Mouse (Mus musculus) bone marrow, adult 2 months (tissue): Measurements from ENCODE around the gene Rap2b.

Experiments
- CTCF ChIP-seq: fragments of 200-500 bp; IDR thresholded peaks from 2 replicates; pipeline ENCODE4 v1.5.1; 2011; ENCODE audit warnings: low read length, control low read depth; ENCODE audit not compliant: control insufficient read depth, insufficient read depth
- POLR2A ChIP-seq: fragments of 200-500 bp; IDR thresholded peaks from 2 replicates; pipeline ENCODE4 v1.6.1; 2011; ENCODE audit warnings: low read depth, mild to moderate bottlenecking, control low read depth, low read length, borderline replicate concordance; ENCODE audit not compliant: control insufficient read depth

GRCm38 (mm10) chr3:61415883-61416282 is 54.4 kb downstream of the Rap2b start:
- TF ChIP-seq CTCF (no peak), POLR2A (no peak)
